Mouse (Mus musculus) NIH3T3 (cell line): ENCODE results near the gene Mrtfa.
"Not testable (repeated sequence)": the region's sequence is repeated elsewhere in the genome, so short reads cannot be mapped to it uniquely, and the experiment has no call there.

Experiments
- DNase-seq: peaks from one replicate; pipeline ENCODE4 v3.0.0-alpha.2; 2012; ENCODE audit warnings: low read depth

The Mrtfa gene

DNA sequence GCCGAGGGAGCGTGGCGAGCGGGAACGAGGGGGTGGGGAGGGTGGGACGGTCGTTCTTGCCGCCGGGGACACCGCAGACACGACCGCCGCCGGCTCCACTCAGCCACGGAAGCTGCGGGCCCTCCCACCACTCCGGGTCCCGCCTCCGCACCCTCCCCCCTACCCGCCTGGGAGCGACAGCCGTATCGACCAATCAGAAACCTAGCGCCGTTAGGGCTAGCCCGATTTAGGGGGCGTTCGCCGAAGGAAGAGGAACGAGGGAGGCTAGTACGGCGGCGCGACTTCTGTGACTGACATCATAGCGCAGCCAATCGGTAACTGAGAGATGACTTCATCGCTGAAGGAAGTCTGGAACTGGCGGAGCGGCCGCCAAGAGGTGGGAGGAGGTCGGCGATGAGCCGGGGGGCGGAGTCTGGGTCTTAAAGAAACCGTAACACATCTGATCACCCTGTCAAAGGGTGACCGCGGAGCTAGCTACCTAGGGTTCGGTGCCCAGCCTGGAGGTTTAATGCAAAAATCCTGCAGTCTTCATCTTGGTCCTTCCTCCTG is at the start of gene Mrtfa:
Gene Mrtfa, minus strand, starts transcription at position 128 of the 549 bp plus-strand sequence.
- DNase-seq, result peak; percentile 99

DNA sequence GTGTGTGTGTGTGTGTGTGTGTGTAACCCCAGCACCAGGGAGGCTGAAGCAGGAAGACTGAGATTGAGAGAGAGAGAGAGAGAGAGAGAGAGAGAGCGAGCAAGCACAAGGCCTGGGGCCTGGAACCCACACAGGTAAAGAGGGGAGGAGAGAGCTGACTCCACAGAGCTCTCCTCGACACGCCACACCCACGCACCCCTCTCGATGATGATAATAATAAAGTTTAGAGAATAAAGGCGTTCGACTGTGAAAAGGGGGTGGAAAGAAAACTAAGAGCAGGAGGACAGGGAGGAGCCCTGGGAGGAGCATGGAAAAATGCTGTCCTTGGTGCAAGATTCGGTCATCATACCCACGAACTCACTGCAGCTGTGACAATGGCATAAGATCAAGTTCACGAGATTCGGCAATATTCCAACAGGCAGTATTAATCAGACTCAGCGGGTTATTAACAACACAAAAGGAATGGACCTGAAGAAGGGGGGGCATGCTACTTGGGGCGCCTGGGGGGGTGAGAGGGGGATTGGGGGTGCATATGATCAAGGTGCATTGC is 49.3 kb upstream of the Mrtfa start:
- no peak for DNase-seq

GRCm38 (mm10) chr15:81239261-81239660 is 48.7 kb upstream of the Mrtfa start:
- peak; percentile 81 for DNase-seq

GRCm38 (mm10) chr15:81237471-81237870 is 46.9 kb upstream of the Mrtfa start:
- DNase-seq, result no peak

DNA sequence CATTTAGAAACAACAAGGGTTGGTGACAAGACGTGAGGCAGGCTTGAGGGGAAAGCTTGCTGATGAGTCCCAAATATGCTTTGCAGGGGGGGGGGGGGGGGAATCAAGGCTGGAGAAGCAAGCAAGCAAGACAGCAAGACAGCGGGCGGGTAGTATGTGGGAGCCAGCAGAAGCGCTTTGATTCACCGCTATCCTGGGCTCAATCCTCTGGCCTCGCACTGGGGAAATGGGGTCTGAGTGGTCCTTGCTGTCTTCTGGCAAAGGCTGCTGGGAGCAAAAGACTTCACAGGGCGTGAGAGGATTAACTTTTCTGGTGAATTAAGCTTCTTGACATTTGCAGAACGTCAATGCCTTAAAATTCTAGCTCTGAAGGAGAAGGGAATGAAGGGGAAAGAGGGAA is 45.5 kb upstream of the Mrtfa start:
- no peak for DNase-seq

- no peak for DNase-seq
These were observed 44.7 kb upstream of the Mrtfa start, which contains the start of gene Mchr1 for GRCm38 (mm10) chr15:81235086-81235920. TSS of gene Mchr1 (plus strand) at chr15:81235499.

- no peak for DNase-seq
These were observed 40.8 kb upstream of the Mrtfa start for GRCm38 (mm10) chr15:81231325-81231724.

- DNase-seq, result no peak
These were observed 39.2 kb upstream of the Mrtfa start for GRCm38 (mm10) chr15:81229791-81230190.

DNA sequence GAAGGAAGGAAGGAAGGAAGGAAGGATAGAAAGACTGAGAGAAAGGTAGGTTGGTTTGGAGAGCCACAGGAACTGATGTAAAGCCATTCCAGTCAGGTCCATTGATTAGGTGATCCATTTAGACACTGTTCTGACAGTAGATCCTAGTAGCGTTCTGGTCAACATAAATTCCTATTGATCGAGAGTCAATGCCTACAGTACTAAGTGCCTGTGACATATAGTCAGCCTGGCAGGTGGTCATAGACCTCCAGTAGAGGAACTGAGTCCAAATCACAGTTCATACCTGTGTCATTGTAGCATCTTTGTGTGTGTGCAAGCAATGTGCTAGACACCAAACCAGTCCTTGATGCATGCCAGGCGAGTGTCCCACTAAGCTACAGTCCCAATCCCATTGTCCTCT is 37.7 kb upstream of the Mrtfa start:
- DNase-seq, result no peak

GRCm38 (mm10) chr15:81227275-81227674 is 36.7 kb upstream of the Mrtfa start:
- no peak for DNase-seq

GRCm38 (mm10) chr15:81226796-81227195 is 36.2 kb upstream of the Mrtfa start:
- DNase-seq, result no peak

DNA sequence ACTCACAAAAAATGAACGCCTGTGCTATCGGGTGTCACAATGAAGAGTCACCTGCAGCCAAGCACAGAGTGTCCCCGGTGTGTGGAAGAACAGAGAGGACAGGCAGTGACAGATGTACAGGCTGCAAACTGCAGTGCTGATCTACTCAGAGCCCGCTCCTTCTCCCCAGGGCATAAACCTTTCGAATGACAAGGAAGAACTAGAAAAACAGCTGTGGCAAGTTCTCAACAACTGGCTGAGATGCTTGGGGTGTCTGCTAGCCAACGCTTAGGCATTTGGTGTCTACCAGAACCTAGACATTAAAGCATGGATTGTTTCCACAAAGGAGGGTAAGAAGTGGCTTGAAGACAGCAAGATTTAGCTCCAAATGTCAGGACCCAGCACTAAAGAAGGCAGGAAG is 35.2 kb upstream of the Mrtfa start:
- DNase-seq, result no peak

DNA sequence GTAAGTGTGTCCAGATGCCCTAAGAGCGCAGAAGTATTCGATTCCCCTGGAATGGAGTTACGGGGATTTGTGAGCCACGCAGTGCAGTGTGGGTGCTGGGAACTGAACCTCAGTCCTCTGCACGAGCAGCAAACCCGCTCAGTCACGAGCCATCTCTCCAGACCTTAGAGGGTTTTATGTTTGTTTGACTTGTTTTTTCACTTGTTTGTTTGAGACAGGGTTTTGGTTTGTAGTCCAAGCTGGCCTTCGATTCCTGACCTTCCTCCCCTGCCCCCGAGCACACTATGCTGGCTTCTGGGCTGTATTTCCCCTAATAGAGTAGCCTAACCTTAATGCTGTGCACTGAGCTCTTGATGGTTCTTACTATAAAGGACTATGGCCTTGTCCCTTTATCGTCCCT is 34.5 kb upstream of the Mrtfa start:
- DNase-seq, result no peak

DNA sequence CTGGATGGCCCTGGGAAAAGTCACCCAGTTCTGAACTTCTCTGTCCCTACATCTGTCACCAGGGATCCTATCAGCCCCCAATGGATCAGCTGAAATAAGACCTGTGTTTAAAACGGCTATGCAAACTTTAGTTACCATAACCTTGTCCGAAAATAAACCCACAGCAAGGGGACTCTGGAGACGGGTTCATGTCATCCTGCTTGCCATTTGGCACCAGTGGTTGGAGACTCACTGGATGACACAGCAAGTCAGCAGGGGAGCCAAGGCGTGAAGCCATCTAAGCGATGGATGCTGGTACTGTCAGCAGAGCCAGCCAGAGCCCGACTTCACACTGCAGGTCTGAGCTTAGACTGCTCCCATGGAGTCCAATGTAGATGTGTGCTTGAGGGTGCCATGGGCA is 30.9 kb upstream of the Mrtfa start:
- DNase-seq, result no peak

- not testable (repeated sequence) for DNase-seq
These were observed 29.5 kb upstream of the Mrtfa start for GRCm38 (mm10) chr15:81220051-81220450.

- peak; percentile 32 for DNase-seq
These were observed 28.5 kb upstream of the Mrtfa start for GRCm38 (mm10) chr15:81219054-81219453.

DNA sequence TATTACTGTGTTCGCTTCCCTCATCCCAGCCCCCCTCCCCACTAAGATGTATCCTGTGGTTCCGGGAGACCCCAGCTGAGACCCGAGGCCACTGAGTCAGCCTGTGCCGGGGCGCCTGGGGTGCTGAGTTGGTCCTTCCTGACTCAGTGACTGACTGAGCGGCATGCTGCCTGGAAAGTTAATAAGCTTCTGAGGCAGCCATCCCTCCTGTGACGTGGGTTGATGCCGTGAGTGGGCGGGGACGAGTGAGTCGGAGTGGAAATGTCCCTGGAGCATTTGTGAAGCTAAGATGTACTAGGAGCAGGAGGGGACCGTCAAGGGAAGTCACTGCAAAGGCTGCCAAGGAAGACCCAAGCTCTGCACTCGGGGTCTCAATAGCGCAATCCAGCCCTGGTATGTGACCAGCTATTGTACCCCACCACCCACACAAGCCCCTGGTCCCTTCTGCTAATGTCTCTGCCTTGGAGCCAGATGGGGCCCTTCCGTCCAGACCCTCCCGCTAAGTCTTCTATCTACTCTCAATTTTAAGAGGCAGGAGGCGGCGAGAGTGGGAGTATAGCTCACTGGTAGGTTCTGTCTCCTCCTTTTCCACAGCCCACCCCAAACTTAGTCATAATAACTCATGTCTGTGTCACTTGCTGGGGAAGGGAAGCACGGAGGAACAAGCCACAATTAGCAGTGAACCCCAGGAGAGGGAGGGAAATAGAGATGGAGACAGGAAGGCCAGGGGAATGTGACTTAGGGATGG is 26.5 kb upstream of the Mrtfa start:
- DNase-seq, result peak; percentile 92

DNA sequence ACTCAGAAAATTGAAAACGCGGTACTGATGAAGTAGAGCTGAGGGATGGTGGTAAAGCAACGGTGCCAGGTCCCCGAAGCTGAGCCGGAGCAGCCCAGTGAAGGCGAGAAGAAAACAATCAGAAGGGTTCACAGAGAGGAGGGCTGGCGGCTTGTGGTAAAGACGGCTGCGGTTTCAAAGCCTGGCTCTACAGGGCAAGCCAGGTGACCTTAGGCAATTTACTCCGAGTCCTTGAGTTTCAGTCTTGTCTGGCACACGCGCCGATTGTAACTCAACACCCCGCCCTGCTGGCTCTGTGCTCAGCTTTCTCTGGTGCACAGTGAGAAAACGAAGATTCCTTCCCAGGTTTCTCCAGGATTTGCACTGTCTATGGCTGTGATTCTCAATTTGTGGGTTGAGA is 22.4 kb upstream of the Mrtfa start:
- DNase-seq, result peak; percentile 84

DNA sequence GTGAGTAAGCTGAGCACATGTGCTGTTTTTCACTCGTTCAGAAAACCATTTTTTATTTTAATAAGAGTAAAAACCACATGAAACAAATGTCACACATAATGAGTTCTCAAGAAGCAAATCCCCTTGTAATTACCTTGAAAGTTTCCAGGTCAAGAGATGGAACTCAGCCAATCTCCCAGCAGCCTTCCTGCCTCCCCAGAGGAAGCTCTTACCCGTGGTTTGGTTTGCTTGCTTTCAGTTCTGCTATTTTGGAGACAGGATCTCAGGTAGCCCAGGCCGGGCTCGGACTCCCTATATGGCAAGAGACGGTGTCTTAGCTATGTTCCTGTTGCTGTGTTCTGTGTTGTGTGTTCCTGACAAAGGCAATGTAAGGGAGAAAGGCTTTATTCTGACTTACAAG is 19.9 kb upstream of the Mrtfa start:
- DNase-seq, result no peak

- no peak for DNase-seq
These were observed 11.9 kb upstream of the Mrtfa start for GRCm38 (mm10) chr15:81202462-81202861.

- peak; percentile 94 for DNase-seq
These were observed 8.9 kb upstream of the Mrtfa start for GRCm38 (mm10) chr15:81199372-81199959.

DNA sequence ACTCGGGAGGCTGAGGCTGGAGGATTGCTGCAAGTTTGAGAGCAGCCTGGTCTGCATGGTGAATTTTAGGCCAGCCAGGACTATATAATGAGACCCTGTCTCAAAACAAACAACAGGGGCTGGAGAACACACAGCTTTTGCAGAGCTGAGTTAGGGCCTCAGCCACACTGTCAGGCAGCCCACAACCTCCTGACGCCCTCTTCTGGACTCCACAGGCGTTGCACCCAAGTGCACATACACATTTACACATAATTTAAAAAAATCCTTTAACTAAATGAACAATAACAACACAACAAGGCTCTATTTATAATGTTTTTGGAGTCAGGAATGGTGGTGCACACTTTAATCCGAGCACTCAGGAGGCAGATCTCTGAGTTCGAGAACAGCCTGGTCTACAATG is 7.9 kb upstream of the Mrtfa start:
- no peak for DNase-seq
